Mouse (Mus musculus) thymus, adult 2 months (tissue): ENCODE results near the gene Phactr2. TPM values are rescaled to one million over a fixed set of nuclear protein-coding genes. Genes with fewer than 3 reads are reported as not detected.

Source experiments
- DNase-seq: peaks from one replicate; pipeline ENCODE4 v3.0.0; 2021
- H3K27ac ChIP-seq: fragments of 200-500 bp; 2 replicates; pipeline ENCODE4 v1.5.1; 2012; ENCODE audit warnings: low read length, control low read depth; ENCODE audit not compliant: control insufficient read depth, insufficient read depth
- H3K27me3 ChIP-seq: fragments of 200-500 bp; 2 replicates; pipeline ENCODE4 v1.6.1; 2012; ENCODE audit warnings: mild to moderate bottlenecking, low read length, moderate library complexity, mixed read lengths; ENCODE audit not compliant: control insufficient read depth, insufficient read depth
- H3K36me3 ChIP-seq: fragments of 200-500 bp; 2 replicates; pipeline ENCODE4 v1.6.1; 2012; ENCODE audit warnings: mild to moderate bottlenecking, low read length, moderate library complexity; ENCODE audit not compliant: control insufficient read depth, insufficient read depth
- H3K4me1 ChIP-seq: fragments of 200-500 bp; replicated peaks from 2 replicates; pipeline ENCODE4 v1.6.1; 2012; ENCODE audit warnings: low read length; ENCODE audit not compliant: control insufficient read depth, insufficient read depth
- H3K4me3 ChIP-seq: fragments of 200-500 bp; 2 replicates; pipeline ENCODE4 v1.5.1; 2012; ENCODE audit warnings: mild to moderate bottlenecking, low read length, control low read depth, moderate library complexity; ENCODE audit not compliant: control insufficient read depth, insufficient read depth
- CTCF ChIP-seq: fragments of 200-500 bp; IDR thresholded peaks from 2 replicates; pipeline ENCODE4 v1.5.1; 2012; ENCODE audit warnings: mild to moderate bottlenecking, control low read depth, low read length, moderate library complexity, borderline replicate concordance; ENCODE audit not compliant: control insufficient read depth, poor library complexity, insufficient read depth; ENCODE audit errors: extremely low read depth
- POLR2A ChIP-seq: fragments of 200-500 bp; IDR thresholded peaks from 2 replicates; pipeline ENCODE4 v1.6.1; 2012; ENCODE audit warnings: mild to moderate bottlenecking, low read length, control low read depth, moderate library complexity; ENCODE audit not compliant: control insufficient read depth, poor library complexity, insufficient read depth; ENCODE audit errors: extremely low read depth
- WGBS: fragments of 180-500 bp; shearing (Covaris S2); methylation state at CpG from one replicate; pipeline ENCODE4 v1.1.7; 2018; 5-methylcytosine and 5-hydroxymethylcytosine counted together
- polyA plus RNA-seq: library from polyadenylated mRNA; depleted of rRNA; stranded (reverse); fragments of >200 nt; gene quantifications from 2 replicates; pipeline ENCODE4 v1.2.3, GENCODE M21; 2012

Gene Phactr2
- polyA plus RNA-seq, 1 experiment = 3.7 TPM

- Histone ChIP-seq H3K36me3 (no peaks in the 10 kb centered on the region), H3K27me3 (no peaks in the 10 kb centered on the region), H3K4me1 (no peaks in the 10 kb centered on the region), H3K27ac (no peak overlapping the region), H3K4me3 (no peak overlapping the region)
- no peak for DNase-seq
- 25% methylated on average over 7 of the region's 7 CpGs for WGBS
- no peak for TF ChIP-seq POLR2A
- no peak for TF ChIP-seq CTCF
These were observed 45.7 kb downstream of the Phactr2 start for GRCm38 (mm10) chr10:13428536-13428935.

DNA sequence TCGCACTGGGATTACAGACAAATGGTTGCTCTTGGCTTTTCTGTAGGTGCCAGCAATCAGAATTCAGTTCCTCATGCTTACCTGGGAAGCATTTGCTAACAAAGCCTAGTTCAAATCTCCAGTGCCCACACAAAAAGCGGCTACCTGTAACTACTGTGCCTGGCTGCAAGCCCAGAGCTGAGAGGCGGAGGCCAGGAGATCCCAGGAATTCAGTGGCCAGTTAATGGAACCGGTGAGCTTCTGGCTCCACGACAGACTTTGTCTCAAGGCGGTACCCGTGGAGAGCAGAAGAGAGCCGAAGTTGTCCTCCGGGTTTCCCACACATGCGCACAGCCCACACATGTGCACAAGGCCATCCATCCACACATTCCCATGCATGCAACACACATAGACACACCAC, 46.6 kb downstream of the Phactr2 start:
- WGBS = 94% methylated on average over 10 of the region's 10 CpGs
- TF ChIP-seq CTCF = no peak
- TF ChIP-seq POLR2A = no peak
- no peaks in the 10 kb centered on the region for H3K4me1 ChIP-seq
- DNase-seq = no peak
- H3K27me3 ChIP-seq = no peaks in the 10 kb centered on the region
- no peak overlapping the region for H3K4me3 ChIP-seq
- no peaks in the 10 kb centered on the region for H3K36me3 ChIP-seq
- no peak overlapping the region for H3K27ac ChIP-seq

DNA sequence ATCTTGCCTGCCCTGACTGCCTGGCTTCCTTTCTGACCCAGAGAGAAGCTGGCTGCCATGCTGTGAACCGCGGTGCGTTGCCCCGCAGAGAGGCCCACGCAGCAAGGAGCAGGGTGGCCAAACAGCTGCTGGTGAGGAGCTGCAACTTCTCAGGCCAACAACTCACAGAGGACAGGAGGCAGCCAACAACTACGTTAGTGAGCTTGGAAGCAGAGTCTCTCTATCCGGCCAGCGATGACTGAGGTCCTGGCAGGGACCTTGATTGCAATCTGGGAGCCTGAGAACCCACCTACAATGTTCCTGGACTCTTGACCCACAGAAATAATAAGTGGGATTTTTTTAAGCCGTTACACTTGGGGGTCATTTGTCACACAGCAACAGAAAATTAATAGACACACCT, 49.0 kb downstream of the Phactr2 start:
- no peak for DNase-seq
- Histone ChIP-seq H3K27ac (no peak overlapping the region), H3K4me3 (no peak overlapping the region), H3K4me1 (no peaks in the 10 kb centered on the region), H3K27me3 (no peaks in the 10 kb centered on the region), H3K36me3 (no peaks in the 10 kb centered on the region)
- 97% methylated on average over 9 of the region's 9 CpGs for WGBS
- TF ChIP-seq POLR2A = no peak
- no peak for TF ChIP-seq CTCF

- WGBS = 90% methylated on average over 17 of the region's 17 CpGs
- Histone ChIP-seq H3K4me3 (no peak overlapping the region), H3K4me1 (no peaks in the 10 kb centered on the region), H3K36me3 (no peaks in the 10 kb centered on the region), H3K27me3 (no peaks in the 10 kb centered on the region), H3K27ac (no peak overlapping the region)
- TF ChIP-seq POLR2A = no peak
- no peak for TF ChIP-seq CTCF
- DNase-seq = no peak
These were observed 49.7 kb downstream of the Phactr2 start for GRCm38 (mm10) chr10:13424508-13424907.

DNA sequence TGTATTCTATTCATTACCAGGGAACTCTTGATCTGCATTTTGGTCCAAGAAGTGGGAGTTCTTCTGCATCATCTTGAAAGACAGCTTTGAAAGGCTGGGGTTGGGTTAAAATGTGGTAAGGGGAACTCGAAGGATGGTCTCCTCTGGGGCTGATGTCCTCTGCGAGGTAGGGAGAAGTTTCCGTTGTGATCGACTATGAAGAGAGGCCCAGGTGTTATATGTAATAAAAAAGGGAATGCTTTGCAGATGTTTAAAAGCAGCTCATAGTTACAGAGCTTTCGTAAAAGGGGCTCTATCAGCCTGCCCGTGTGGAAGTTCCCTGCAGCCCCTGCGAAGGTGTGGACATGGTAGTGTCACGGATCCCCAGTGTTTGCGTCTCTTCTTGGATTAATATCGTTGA, 50.2 kb downstream of the Phactr2 start:
- H3K4me1 ChIP-seq = no peaks in the 10 kb centered on the region
- 95% methylated on average over 10 of the region's 10 CpGs for WGBS
- H3K27me3 ChIP-seq = no peaks in the 10 kb centered on the region
- H3K36me3 ChIP-seq = no peaks in the 10 kb centered on the region
- no peak for DNase-seq
- TF ChIP-seq CTCF (no peak), POLR2A (no peak)
- H3K4me3 ChIP-seq = no peak overlapping the region
- H3K27ac ChIP-seq = no peak overlapping the region

GRCm38 (mm10) chr10:13422121-13422520, 52.1 kb downstream of the Phactr2 start:
- WGBS = 96% methylated on average over 9 of the region's 9 CpGs
- Histone ChIP-seq H3K27ac (no peak overlapping the region), H3K27me3 (no peaks in the 10 kb centered on the region), H3K36me3 (no peaks in the 10 kb centered on the region), H3K4me1 (no peaks in the 10 kb centered on the region), H3K4me3 (no peak overlapping the region)
- TF ChIP-seq CTCF (no peak), POLR2A (no peak)
- no peak for DNase-seq

DNA sequence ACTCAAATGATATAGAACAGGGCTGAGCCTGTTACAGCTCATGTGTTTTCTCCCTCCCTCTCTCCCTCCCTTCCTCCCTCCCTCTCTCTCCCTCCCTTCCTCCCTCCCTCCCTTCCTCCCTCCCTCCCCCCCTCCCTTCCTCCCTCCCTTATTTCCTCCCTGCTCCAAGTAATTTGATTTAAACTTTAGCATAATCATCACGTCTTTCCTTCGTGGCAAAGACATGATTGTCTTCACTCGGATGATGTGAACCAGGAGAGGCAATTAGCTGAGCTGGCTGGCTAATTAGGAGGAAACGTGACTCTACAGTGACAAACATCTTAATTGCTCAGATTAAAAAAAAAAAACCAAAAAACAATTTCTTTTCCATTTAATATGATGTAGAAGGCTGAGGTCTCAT, 55.0 kb downstream of the Phactr2 start:
- no peak overlapping the region for H3K27ac ChIP-seq
- no peaks in the 10 kb centered on the region for H3K27me3 ChIP-seq
- H3K4me3 ChIP-seq = no peak overlapping the region
- no peak for DNase-seq
- TF ChIP-seq CTCF = no peak
- TF ChIP-seq POLR2A = no peak
- no peaks in the 10 kb centered on the region for H3K36me3 ChIP-seq
- no peaks in the 10 kb centered on the region for H3K4me1 ChIP-seq
- 85% methylated on average over 4 of the region's 4 CpGs for WGBS
